Mouse (Mus musculus) heart, adult 2 months (tissue): Measurements from ENCODE around the gene Cdr2.

ENCODE experiments used
- CTCF ChIP-seq: fragments of 200-600 bp; IDR thresholded peaks from 2 replicates; pipeline ENCODE4 v1.8.1; 2022; ENCODE audit warnings: antibody characterized with exemption, mild to moderate bottlenecking, moderate library complexity
- EP300 ChIP-seq: fragments of 200-500 bp; IDR thresholded peaks from 2 replicates; pipeline ENCODE4 v1.6.1; 2011; ENCODE audit warnings: low read depth, low read length, control low read depth; ENCODE audit not compliant: insufficient read depth
- POLR2A ChIP-seq: fragments of 200-500 bp; IDR thresholded peaks from 2 replicates; pipeline ENCODE4 v1.6.1; 2011; ENCODE audit warnings: mild to moderate bottlenecking, low read depth, low read length, control low read depth; ENCODE audit not compliant: insufficient read depth

DNA sequence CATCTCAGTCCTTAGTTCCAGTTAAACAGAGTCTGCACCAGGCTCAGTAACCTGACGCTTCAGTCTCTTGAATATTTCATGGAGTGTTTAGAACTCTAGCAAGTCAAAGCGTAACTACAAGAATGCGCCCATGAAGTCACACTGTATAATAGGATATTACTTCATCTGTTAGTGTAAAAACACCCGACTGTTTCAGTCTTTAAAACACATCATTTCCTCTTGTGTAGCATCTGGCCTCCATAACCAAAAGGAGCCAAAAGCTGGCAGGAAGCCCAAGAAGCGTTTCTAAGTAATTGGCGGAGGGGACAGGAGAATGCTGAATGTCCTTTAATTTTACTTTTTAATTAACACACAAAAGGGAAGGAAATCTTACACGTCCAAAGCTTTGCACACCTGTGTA, 5.0 kb downstream of the Cdr2 start:
- no peak for TF ChIP-seq CTCF
- TF ChIP-seq EP300: no peak
- no peak for TF ChIP-seq POLR2A
